In the genomic region with DNA sequence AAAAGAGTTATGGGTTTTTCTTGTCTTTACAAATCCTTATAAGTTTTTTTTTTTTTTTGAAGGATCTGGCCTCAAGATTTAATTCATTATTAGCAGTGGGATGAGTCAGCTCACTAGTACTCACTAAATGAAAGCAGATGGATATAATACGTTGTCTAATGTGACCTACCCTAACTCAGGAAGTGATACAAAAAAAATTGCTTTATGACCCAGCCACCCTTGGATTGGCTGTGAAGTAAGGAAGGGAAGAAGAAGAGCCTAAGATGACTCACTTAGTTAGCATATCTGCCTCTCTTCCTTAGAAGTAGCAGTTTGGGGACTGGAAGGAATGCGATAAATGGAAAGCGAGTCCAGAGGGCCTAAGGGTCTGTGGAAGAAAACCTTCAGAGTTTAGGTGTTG, we compare ENCODE assay signal across 31 mouse cellular contexts. TPM values are rescaled to one million over a fixed set of nuclear protein-coding genes. Genes with fewer than 3 reads are reported as not detected.
DNase-seq lines count a peak whose midpoint lies in the region; ATAC-seq and TF ChIP-seq lines count a peak whose summit lies in the region.
"Had no signal": no experiment of that assay in that cellular context is flagged by ENCODE, and none has a peak within 500 bp of the region (broad histone marks: within the 10 kb centered on the region; RNA-seq: fewer than 3 reads in every experiment).

No protein-coding gene starts in this region.

- no peak overlapping the region for H3K4me3 ChIP-seq in embryonic fibroblast, embryonic 13.5 days (ENCODE audit: insufficient read depth, low read length)
- no peak overlapping the region for H3K4me3 ChIP-seq in lung, adult 2 months (replicated peaks; ENCODE audit: extremely low read depth, low read depth, low read length)
- H3K4me3 ChIP-seq in kidney, embryonic 14.5 days (ENCODE audit: low read length): no peak overlapping the region
- no peak overlapping the region for H3K4me3 ChIP-seq in intestine, embryonic 15.5 days (replicated peaks)
- H3K4me3 ChIP-seq: embryonic facial prominence, embryonic 12.5 days; embryonic facial prominence, embryonic 15.5 days; erythroblast, embryonic 14.5 days; forebrain, embryonic 12.5 days; forebrain, embryonic 15.5 days; heart, embryonic 12.5 days; heart, embryonic 15.5 days; hindbrain, embryonic 10.5 days; hindbrain, embryonic 13.5 days had no signal

- peak; percentile 86 for DNase-seq in 3T3-L1 (ENCODE audit: low read depth, low spot score)
- DNase-seq in 416B (ENCODE audit: low read depth): peak; percentile 84
- peak; percentile 6 for DNase-seq in Muller cell, postnatal 12 days (ENCODE audit: inconsistent ontology term)
- no peak for DNase-seq in lung, adult 2 months
- DNase-seq: adrenal gland, postnatal 10 days; adrenal gland, postnatal 36 days; B cell, adult 2 months; cerebellum, adult 11 months; cerebellum, adult 2 months; cerebellum, adult 9-11 months; cerebellum, postnatal 25 days; gastrocnemius, postnatal 10 days; heart, adult 11 months; heart, postnatal 10 days; heart, postnatal 36 days had no signal

- H3K36me3 ChIP-seq in kidney, embryonic 14.5 days (ENCODE audit: control insufficient read depth, insufficient read depth, low read length): peaks cover 30% of the 10 kb centered on the region
- peaks cover 5% of the 10 kb centered on the region; the same call in 1 of the 2 replicates for H3K36me3 ChIP-seq in intestine, embryonic 15.5 days

- no peaks in the 10 kb centered on the region for H3K9me3 ChIP-seq in kidney, embryonic 14.5 days (ENCODE audit: control insufficient read depth, low read length)
- H3K9me3 ChIP-seq in intestine, embryonic 15.5 days: no peaks in the 10 kb centered on the region
- H3K9me3 ChIP-seq: embryonic facial prominence, embryonic 12.5 days; embryonic facial prominence, embryonic 15.5 days; forebrain, embryonic 12.5 days; forebrain, embryonic 15.5 days; heart, embryonic 12.5 days; heart, embryonic 15.5 days; hindbrain, embryonic 10.5 days; hindbrain, embryonic 13.5 days had no signal

- H3K27me3 ChIP-seq in kidney, embryonic 14.5 days (ENCODE audit: control insufficient read depth, insufficient read depth, low read length): no peaks in the 10 kb centered on the region
- H3K27me3 ChIP-seq in intestine, embryonic 15.5 days (replicated peaks): no peaks in the 10 kb centered on the region
- H3K27me3 ChIP-seq: CH12.LX; embryonic facial prominence, embryonic 12.5 days; embryonic facial prominence, embryonic 15.5 days; forebrain, embryonic 12.5 days; forebrain, embryonic 15.5 days; heart, embryonic 12.5 days; heart, embryonic 15.5 days; hindbrain, embryonic 13.5 days had no signal

- no peak overlapping the region for H3K9ac ChIP-seq in kidney, embryonic 14.5 days (ENCODE audit: low read depth, low read length)
- H3K9ac ChIP-seq in intestine, embryonic 15.5 days: no peak overlapping the region
- H3K9ac ChIP-seq: embryonic facial prominence, embryonic 12.5 days; embryonic facial prominence, embryonic 15.5 days; forebrain, embryonic 12.5 days; forebrain, embryonic 15.5 days; heart, embryonic 12.5 days; heart, embryonic 15.5 days; hindbrain, embryonic 13.5 days had no signal

- peaks cover 12% of the 10 kb centered on the region for H3K4me1 ChIP-seq in embryonic fibroblast, embryonic 13.5 days (ENCODE audit: control insufficient read depth, insufficient read depth, low read length)
- H3K4me1 ChIP-seq in lung, adult 2 months (ENCODE audit: control insufficient read depth, insufficient read depth, low read length): no peaks in the 10 kb centered on the region
- no peaks in the 10 kb centered on the region for H3K4me1 ChIP-seq in kidney, embryonic 14.5 days (ENCODE audit: control insufficient read depth, insufficient read depth, low read length)
- H3K4me1 ChIP-seq in intestine, embryonic 15.5 days (replicated peaks): no peaks in the 10 kb centered on the region
- H3K4me1 ChIP-seq: embryonic facial prominence, embryonic 12.5 days; embryonic facial prominence, embryonic 15.5 days; forebrain, embryonic 12.5 days; heart, embryonic 12.5 days; heart, embryonic 15.5 days; hindbrain, embryonic 10.5 days; hindbrain, embryonic 13.5 days had no signal

- TF ChIP-seq CTCF in embryonic fibroblast, embryonic 13.5 days (IDR thresholded peaks at IDR 0.05; ENCODE audit: borderline replicate concordance, insufficient read depth, low read length): no peak
- TF ChIP-seq CTCF in lung, adult 2 months (IDR thresholded peaks at IDR 0.05; ENCODE audit: insufficient read depth, low read length): no peak

- peak overlapping the region; percentile 99 for H3K27ac ChIP-seq in embryonic fibroblast, embryonic 13.5 days (ENCODE audit: insufficient read depth, low read length)
- no peak overlapping the region for H3K27ac ChIP-seq in kidney, embryonic 14.5 days (ENCODE audit: low read depth, low read length)
- H3K27ac ChIP-seq in intestine, embryonic 15.5 days: no peak overlapping the region
- H3K27ac ChIP-seq: embryonic facial prominence, embryonic 12.5 days; embryonic facial prominence, embryonic 15.5 days; forebrain, embryonic 12.5 days; forebrain, embryonic 15.5 days; heart, embryonic 15.5 days; hindbrain, embryonic 10.5 days; hindbrain, embryonic 13.5 days had no signal

- ATAC-seq in activated CD4-positive, CD25-positive, alpha-beta regulatory T cell, adult 4 months: no peak
- ATAC-seq in kidney, embryonic 14.5 days (ENCODE audit: low FRiP score, low TSS enrichment): no peak
- ATAC-seq in intestine, embryonic 15.5 days: no peak
- ATAC-seq: forebrain, embryonic 15.5 days; hindbrain, embryonic 16.5 days; intestine, postnatal 0 days had no signal

- no peak for TF ChIP-seq POLR2A in embryonic fibroblast, embryonic 13.5 days (IDR thresholded peaks at IDR 0.05; ENCODE audit: low read depth, low read length)
- TF ChIP-seq POLR2A in lung, adult 2 months (IDR thresholded peaks at IDR 0.05; ENCODE audit: borderline replicate concordance, extremely low read depth, low read depth, low read length): no peak

- 67% methylated on average over 3 of the region's 3 CpGs for WGBS in lung, adult 2 months
- 88% methylated on average over 3 of the region's 3 CpGs for WGBS in kidney, embryonic 14.5 days
- WGBS in intestine, embryonic 15.5 days: 68% methylated on average over 3 of the region's 3 CpGs

- H3K4me2 ChIP-seq in kidney, embryonic 14.5 days (replicated peaks; ENCODE audit: low read depth, low read length): no peak overlapping the region
- H3K4me2 ChIP-seq in intestine, embryonic 15.5 days (replicated peaks): no peak overlapping the region
- H3K4me2 ChIP-seq: embryonic facial prominence, embryonic 12.5 days; embryonic facial prominence, embryonic 15.5 days; forebrain, embryonic 12.5 days; forebrain, embryonic 15.5 days; heart, embryonic 12.5 days; heart, embryonic 15.5 days; hindbrain, embryonic 13.5 days had no signal

RNA-seq across cellular contexts. Expression of a gene that starts 9.1 kb away (rescaled TPM):
- polyA plus RNA-seq in embryonic fibroblast, embryonic 13.5 days (2011; ENCODE audit: insufficient read length, low read depth, missing spikeins): 25.6 and 27.7 TPM in 2 replicates
- 10 to 100 TPM in 1 of 2 experiments, 1 to 10 TPM in 1; 8.1 to 12.4 TPM for polyA plus RNA-seq in activated CD4-positive, CD25-positive, alpha-beta regulatory T cell, adult 4 months (2017; shearing (Covaris generic))
- polyA plus RNA-seq in lung, adult 2 months (2012; rRNA removed): 29.1 and 34.8 TPM in 2 replicates
- polyA plus RNA-seq in kidney, embryonic 14.5 days (2014; fragmentation: Nextera tagmentation; extraction: Ambion mirVana): 26.0 and 37.8 TPM in 2 replicates
- 23.4 and 23.6 TPM in 2 replicates for polyA plus RNA-seq in intestine, embryonic 15.5 days (2015; fragmentation: Nextera tagmentation; extraction: Ambion mirVana)

RNA-seq across cellular contexts. Expression of a gene that starts 13.2 kb away (rescaled TPM):
- 8.2 and 9.6 TPM in 2 replicates for polyA plus RNA-seq in embryonic fibroblast, embryonic 13.5 days (2011; ENCODE audit: insufficient read length, low read depth, missing spikeins)
- not detected for polyA plus RNA-seq in activated CD4-positive, CD25-positive, alpha-beta regulatory T cell, adult 4 months (2017; shearing (Covaris generic))
- 7.1 and 9.0 TPM in 2 replicates for polyA plus RNA-seq in lung, adult 2 months (2012; rRNA removed)
- 27.8 and 33.6 TPM in 2 replicates for polyA plus RNA-seq in kidney, embryonic 14.5 days (2014; fragmentation: Nextera tagmentation; extraction: Ambion mirVana)
- polyA plus RNA-seq in intestine, embryonic 15.5 days (2015; fragmentation: Nextera tagmentation; extraction: Ambion mirVana): 15.4 and 16.5 TPM in 2 replicates

RNA-seq across cellular contexts. Expression of a gene that starts 29.5 kb away (rescaled TPM):
- polyA plus RNA-seq in embryonic fibroblast, embryonic 13.5 days (2011; ENCODE audit: insufficient read length, low read depth, missing spikeins): 18.4 TPM in 2 replicates
- 1 to 10 TPM; 9.2 to 9.7 TPM for polyA plus RNA-seq in activated CD4-positive, CD25-positive, alpha-beta regulatory T cell, adult 4 months (2017; shearing (Covaris generic))
- polyA plus RNA-seq in lung, adult 2 months (2012; rRNA removed): 46.8 and 69.6 TPM in 2 replicates
- 21.2 and 22.9 TPM in 2 replicates for polyA plus RNA-seq in kidney, embryonic 14.5 days (2014; fragmentation: Nextera tagmentation; extraction: Ambion mirVana)
- polyA plus RNA-seq in intestine, embryonic 15.5 days (2015; fragmentation: Nextera tagmentation; extraction: Ambion mirVana): 36.4 and 40.7 TPM in 2 replicates

RNA-seq across cellular contexts. Expression of a gene that starts 47.4 kb away (rescaled TPM):
- 0.51 TPM in 1 of 2 replicates, not detected in the other for polyA plus RNA-seq in embryonic fibroblast, embryonic 13.5 days (2011; ENCODE audit: insufficient read length, low read depth, missing spikeins)
- polyA plus RNA-seq in activated CD4-positive, CD25-positive, alpha-beta regulatory T cell, adult 4 months (2017; shearing (Covaris generic)): not detected
- polyA plus RNA-seq in lung, adult 2 months (2012; rRNA removed): 1.1 and 1.4 TPM in 2 replicates
- polyA plus RNA-seq in kidney, embryonic 14.5 days (2014; fragmentation: Nextera tagmentation; extraction: Ambion mirVana): 0.33 and 0.61 TPM in 2 replicates
- polyA plus RNA-seq in intestine, embryonic 15.5 days (2015; fragmentation: Nextera tagmentation; extraction: Ambion mirVana): not detected in 2 replicates
- polyA plus RNA-seq: embryonic facial prominence, embryonic 12.5 days; erythroblast, embryonic 14.5 days; forebrain, embryonic 15.5 days; heart, embryonic 12.5 days; heart, embryonic 15.5 days; hindbrain, embryonic 10.5 days; hindbrain, embryonic 13.5 days; hindbrain, embryonic 16.5 days had no signal

RNA-seq across cellular contexts. Expression of a gene that starts 47.8 kb away (rescaled TPM):
- 64.5 and 68.2 TPM in 2 replicates for polyA plus RNA-seq in embryonic fibroblast, embryonic 13.5 days (2011; ENCODE audit: insufficient read length, low read depth, missing spikeins)
- polyA plus RNA-seq in activated CD4-positive, CD25-positive, alpha-beta regulatory T cell, adult 4 months (2017; shearing (Covaris generic)): 1 to 10 TPM; 5.7 to 6.5 TPM
- 215 and 250 TPM in 2 replicates for polyA plus RNA-seq in lung, adult 2 months (2012; rRNA removed)
- polyA plus RNA-seq in kidney, embryonic 14.5 days (2014; fragmentation: Nextera tagmentation; extraction: Ambion mirVana): 9.6 and 14.2 TPM in 2 replicates
- polyA plus RNA-seq in intestine, embryonic 15.5 days (2015; fragmentation: Nextera tagmentation; extraction: Ambion mirVana): 9.4 and 12.3 TPM in 2 replicates
